Mouse (Mus musculus) stomach, postnatal 0 days (tissue): Measurements from ENCODE around the gene Myof. TPM values are rescaled to one million over a fixed set of nuclear protein-coding genes. Genes with fewer than 3 reads are reported as not detected.

ENCODE experiments used
- ATAC-seq: fragments of 200-750 bp; cut with Nextera tagmentation; 2 replicates; pipeline ENCODE4 v1.8.0; 2017; ENCODE audit not compliant: low FRiP score, low TSS enrichment
- DNase-seq: peaks from one replicate; pipeline ENCODE4 v3.0.0-alpha.2; 2016; ENCODE audit warnings: low spot score
- H3K27ac ChIP-seq: fragments of 300-500 bp; sonication (generic); replicated peaks from 2 replicates; pipeline ENCODE4 v1.5.1; 2014; ENCODE audit warnings: mild to moderate bottlenecking, control low read depth
- H3K27me3 ChIP-seq: fragments of 300-500 bp; sonication (generic); 2 replicates; pipeline ENCODE4 v1.6.1; 2014; ENCODE audit warnings: low read length; ENCODE audit not compliant: control insufficient read depth, insufficient read depth
- H3K36me3 ChIP-seq: fragments of 300-500 bp; sonication (generic); 2 replicates; pipeline ENCODE4 v1.6.1; 2014; ENCODE audit warnings: low read length, mixed read lengths; ENCODE audit not compliant: control insufficient read depth, insufficient read depth
- H3K4me1 ChIP-seq: fragments of 300-500 bp; sonication (generic); replicated peaks from 2 replicates; pipeline ENCODE4 v1.6.1; 2014; ENCODE audit warnings: antibody characterized with exemption; ENCODE audit not compliant: control insufficient read depth, insufficient read depth
- H3K4me2 ChIP-seq: fragments of 300-500 bp; sonication (generic); replicated peaks from 2 replicates; pipeline ENCODE4 v1.6.1; 2014; ENCODE audit warnings: low read depth, mild to moderate bottlenecking, control low read depth, moderate library complexity
- H3K4me3 ChIP-seq: fragments of 300-500 bp; sonication (generic); 2 replicates; pipeline ENCODE4 v1.5.1; 2014; ENCODE audit warnings: low read depth, low read length, control low read depth
- H3K9ac ChIP-seq: fragments of 300-500 bp; sonication (generic); 2 replicates; pipeline ENCODE4 v1.6.1; 2014; ENCODE audit warnings: mild to moderate bottlenecking, low read length, control low read depth, mixed read lengths
- H3K9me3 ChIP-seq: fragments of 300-500 bp; sonication (generic); 2 replicates; pipeline ENCODE4 v1.6.1; 2016; ENCODE audit warnings: low read length; ENCODE audit not compliant: control insufficient read depth
- CTCF ChIP-seq: IDR thresholded peaks from 2 replicates; pipeline ENCODE4 v1.5.1; 2016; ENCODE audit warnings: antibody characterized with exemption, low read depth, mild to moderate bottlenecking, moderate library complexity
- EP300 ChIP-seq: optimal IDR thresholded peaks from 2 replicates; pipeline ENCODE3; 2016; ENCODE audit warnings: antibody characterized with exemption
- WGBS: fragments of 180-500 bp; shearing (Covaris S2); extraction: QIAGEN DNeasy Blood & Tissue Kit; methylation state at CpG from one replicate; pipeline ENCODE4 v1.1.7; 2014; 5-methylcytosine and 5-hydroxymethylcytosine counted together
- polyA plus RNA-seq: library from polyadenylated mRNA; unstranded; fragments of >200 nt; fragmentation: Nextera tagmentation; extraction: Ambion mirVana; gene quantifications from 2 replicates; pipeline ENCODE4 v1.2.1, GENCODE M21; 2015

The Myof gene
- polyA plus RNA-seq, 1 experiment from 2014 or later: 14.3 TPM

DNA sequence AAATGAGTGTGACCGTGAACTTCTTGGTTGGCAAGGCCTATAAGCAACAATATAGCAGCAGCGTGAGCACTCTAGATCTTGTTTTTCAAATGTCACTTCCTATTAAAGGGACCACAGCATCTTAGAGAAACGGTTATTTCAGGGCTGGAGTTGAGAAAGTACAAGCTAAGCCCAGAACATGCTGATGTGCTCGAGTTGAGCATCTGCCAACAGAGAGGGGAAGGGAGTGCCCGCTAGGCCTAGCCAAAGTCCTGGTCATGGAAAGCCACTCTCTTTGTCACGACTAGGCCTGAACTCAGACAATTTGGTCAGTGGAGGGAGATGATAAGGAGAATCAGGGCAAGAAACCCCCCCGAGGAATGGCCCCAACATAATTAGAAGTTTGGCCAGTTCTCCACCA is 86.1 kb downstream of the Myof start:
- Histone ChIP-seq H3K4me1 (no peaks in the 10 kb centered on the region), H3K9ac (no peak overlapping the region), H3K9me3 (no peaks in the 10 kb centered on the region), H3K4me2 (no peak overlapping the region), H3K27ac (no peak overlapping the region), H3K4me3 (no peak overlapping the region), H3K27me3 (no peaks in the 10 kb centered on the region), H3K36me3 (peaks cover 7% of the 10 kb centered on the region; the same call in 1 of the 2 replicates)
- 65% methylated on average over 7 of the region's 7 CpGs for WGBS
- ATAC-seq: no peak
- no peak for DNase-seq
- no peak for TF ChIP-seq EP300
- no peak for TF ChIP-seq CTCF

DNA sequence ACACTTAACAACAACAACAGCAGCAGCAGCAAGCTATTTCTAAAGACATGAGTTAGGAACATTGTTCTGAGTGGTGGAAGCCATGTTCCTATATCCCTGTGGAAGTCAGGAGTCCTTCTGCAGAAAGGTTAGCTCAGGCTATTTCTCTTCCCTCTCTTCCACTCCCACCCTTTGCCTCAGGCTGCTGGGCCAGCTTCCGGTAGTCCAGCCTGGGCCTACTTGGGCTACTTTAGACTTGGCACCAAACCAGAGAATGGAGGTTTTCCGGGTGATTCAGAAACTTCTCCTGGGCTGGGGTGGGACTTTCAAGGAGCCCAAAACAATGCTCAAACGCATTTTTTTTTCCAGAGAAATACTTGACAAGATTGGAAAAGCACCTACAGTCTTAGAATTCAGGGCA is 87.4 kb downstream of the Myof start:
- no peak overlapping the region for H3K4me2 ChIP-seq
- peaks cover 7% of the 10 kb centered on the region; the same call in 1 of the 2 replicates for H3K36me3 ChIP-seq
- H3K4me1 ChIP-seq: no peaks in the 10 kb centered on the region
- H3K27me3 ChIP-seq: no peaks in the 10 kb centered on the region
- 60% methylated on average over 3 of the region's 3 CpGs for WGBS
- DNase-seq: no peak
- H3K9ac ChIP-seq: no peak overlapping the region
- H3K4me3 ChIP-seq: no peak overlapping the region
- H3K9me3 ChIP-seq: no peaks in the 10 kb centered on the region
- H3K27ac ChIP-seq: 0 out of 2 replicates have a peak overlapping the region, but pooled peaks have one; percentile 24
- no peak for ATAC-seq
- TF ChIP-seq EP300 (no peak), CTCF (no peak)

DNA sequence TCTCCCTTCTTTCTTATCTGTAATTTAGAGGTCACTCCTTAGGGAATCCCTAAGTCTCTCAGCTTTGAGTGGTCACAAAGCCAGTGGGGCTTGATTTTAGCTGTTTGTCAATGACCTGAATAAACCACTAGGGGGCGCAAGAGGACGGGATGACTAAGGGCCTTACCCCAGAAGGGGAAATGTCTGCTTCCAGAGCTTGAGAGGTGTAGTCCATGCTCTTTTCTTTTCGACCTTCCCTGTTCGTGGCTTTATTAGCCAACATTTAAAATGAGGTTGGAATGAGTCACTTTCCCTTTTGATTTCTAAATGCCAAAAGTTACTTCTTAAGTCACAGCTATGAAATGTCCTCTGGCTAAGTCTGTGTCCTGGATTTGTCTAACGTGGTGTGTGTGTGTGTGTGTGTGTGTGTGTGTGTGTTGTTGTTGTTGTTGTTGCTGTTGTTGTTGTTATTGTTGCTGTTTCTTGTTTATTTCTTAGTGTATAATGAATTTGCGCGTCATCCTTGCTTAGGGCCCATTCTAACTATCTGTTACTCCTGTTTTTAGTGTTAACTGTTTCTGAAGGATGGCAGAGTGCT is 87.9 kb downstream of the Myof start:
- WGBS: 32% methylated on average over 7 of the region's 7 CpGs
- no peaks in the 10 kb centered on the region for H3K4me1 ChIP-seq
- H3K4me3 ChIP-seq: no peak overlapping the region
- no peak overlapping the region for H3K9ac ChIP-seq
- peak; percentile 74 for DNase-seq
- 0 out of 2 replicates have a peak overlapping the region, but pooled peaks have one; percentile 24 for H3K27ac ChIP-seq
- H3K4me2 ChIP-seq: no peak overlapping the region
- H3K36me3 ChIP-seq: peaks cover 7% of the 10 kb centered on the region; the same call in 1 of the 2 replicates
- peak; percentile 88 for ATAC-seq
- no peaks in the 10 kb centered on the region for H3K27me3 ChIP-seq
- peak; percentile 99 for TF ChIP-seq CTCF
- TF ChIP-seq EP300: no peak
- H3K9me3 ChIP-seq: no peaks in the 10 kb centered on the region

DNA sequence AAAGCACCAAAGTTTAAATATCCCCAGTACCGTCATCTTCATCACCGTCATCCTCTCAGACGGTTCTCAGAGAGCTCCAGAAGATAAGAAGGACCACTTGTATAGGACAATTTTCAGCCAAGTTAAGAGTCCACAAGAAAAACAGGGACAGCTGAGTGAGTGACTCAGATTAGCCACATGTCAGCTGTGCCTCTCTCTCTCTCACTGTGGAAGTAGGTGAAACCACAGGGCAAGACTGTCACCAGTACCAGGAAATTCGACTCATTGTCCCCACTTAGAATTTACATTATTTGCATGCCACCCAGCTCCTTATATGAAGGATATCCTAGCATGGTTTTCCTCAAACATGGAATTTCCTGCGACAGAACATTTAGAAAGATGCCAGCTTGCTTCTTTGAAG is 88.6 kb downstream of the Myof start:
- Histone ChIP-seq H3K4me1 (no peaks in the 10 kb centered on the region), H3K27ac (no peak overlapping the region), H3K36me3 (peaks cover 7% of the 10 kb centered on the region; the same call in 1 of the 2 replicates), H3K9me3 (no peaks in the 10 kb centered on the region), H3K4me2 (no peak overlapping the region), H3K27me3 (no peaks in the 10 kb centered on the region), H3K9ac (no peak overlapping the region), H3K4me3 (no peak overlapping the region)
- TF ChIP-seq CTCF (no peak), EP300 (no peak)
- DNase-seq (no peak), ATAC-seq (no peak)
- 81% methylated on average over 5 of the region's 5 CpGs for WGBS

DNA sequence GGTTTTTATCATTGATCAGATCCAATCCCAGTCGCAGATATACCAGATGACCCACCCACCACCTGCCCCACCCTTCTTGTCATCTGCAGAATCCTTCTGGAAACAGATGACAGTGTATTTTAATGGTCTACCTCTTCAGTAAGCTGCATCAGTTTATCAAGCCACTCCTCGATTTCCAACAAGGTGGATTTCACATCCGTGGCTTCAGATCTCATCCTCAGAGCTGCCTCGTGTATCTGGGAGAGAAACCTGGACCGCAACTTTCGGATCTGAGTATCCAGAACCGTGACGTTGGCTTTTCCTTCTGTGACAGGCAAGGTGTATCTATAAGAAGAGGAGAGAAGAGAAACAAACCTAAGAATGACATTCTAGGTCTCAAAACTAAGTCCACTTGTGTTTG is 89.1 kb downstream of the Myof start:
- Histone ChIP-seq H3K4me1 (no peaks in the 10 kb centered on the region), H3K36me3 (peaks cover 7% of the 10 kb centered on the region; the same call in 1 of the 2 replicates), H3K27ac (no peak overlapping the region), H3K4me2 (no peak overlapping the region), H3K4me3 (no peak overlapping the region), H3K27me3 (no peaks in the 10 kb centered on the region), H3K9me3 (no peaks in the 10 kb centered on the region), H3K9ac (no peak overlapping the region)
- 89% methylated on average over 8 of the region's 8 CpGs for WGBS
- DNase-seq: no peak
- TF ChIP-seq CTCF (no peak), EP300 (no peak)
- no peak for ATAC-seq

DNA sequence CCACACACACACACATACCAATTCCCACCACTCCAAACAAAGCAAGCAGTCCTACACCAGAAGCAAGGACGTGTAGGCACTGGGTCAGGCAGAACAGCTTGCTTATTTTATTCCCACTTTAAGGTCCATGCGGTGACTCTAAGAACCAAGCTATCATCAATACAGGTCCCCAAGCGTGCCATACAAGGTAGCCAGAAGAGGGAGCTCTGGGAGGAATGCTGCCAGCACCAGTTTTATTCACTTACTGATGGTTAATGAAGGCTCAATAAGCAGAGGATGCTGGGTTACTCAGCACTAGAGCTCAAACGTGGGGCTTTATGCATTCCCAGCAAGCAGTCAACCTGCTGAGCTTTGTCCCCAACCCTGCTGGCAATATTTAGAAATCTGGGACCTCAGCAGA is 96.7 kb downstream of the Myof start:
- Histone ChIP-seq H3K36me3 (peaks cover 13% of the 10 kb centered on the region), H3K27ac (no peak overlapping the region), H3K4me2 (no peak overlapping the region), H3K27me3 (no peaks in the 10 kb centered on the region), H3K4me3 (no peak overlapping the region), H3K9ac (no peak overlapping the region), H3K9me3 (no peaks in the 10 kb centered on the region), H3K4me1 (no peaks in the 10 kb centered on the region)
- DNase-seq (no peak), ATAC-seq (no peak)
- TF ChIP-seq EP300: no peak
- TF ChIP-seq CTCF: peak; percentile 57
- WGBS: 22% methylated on average over 4 of the region's 4 CpGs
